Mouse (Mus musculus) gonadal fat pad, adult 2 months (tissue): ENCODE results near the gene Palm2. TPM values are rescaled to one million over a fixed set of nuclear protein-coding genes. Genes with fewer than 3 reads are reported as not detected.

ENCODE experiments used
- DNase-seq: peaks from one replicate; pipeline ENCODE4 v3.0.0-alpha.2; 2012; ENCODE audit warnings: low read depth
- polyA plus RNA-seq: library from polyadenylated mRNA; depleted of rRNA; stranded (reverse); fragments of >200 nt; gene quantifications from 2 replicates; pipeline ENCODE4 v1.2.3, GENCODE M21; 2012

Gene Palm2
- polyA plus RNA-seq, 1 experiment: 0.45 TPM

GRCm38 (mm10) chr4:57703574-57704470 lies 269.8 kb downstream of the Palm2 start:
- no peak for DNase-seq

DNA sequence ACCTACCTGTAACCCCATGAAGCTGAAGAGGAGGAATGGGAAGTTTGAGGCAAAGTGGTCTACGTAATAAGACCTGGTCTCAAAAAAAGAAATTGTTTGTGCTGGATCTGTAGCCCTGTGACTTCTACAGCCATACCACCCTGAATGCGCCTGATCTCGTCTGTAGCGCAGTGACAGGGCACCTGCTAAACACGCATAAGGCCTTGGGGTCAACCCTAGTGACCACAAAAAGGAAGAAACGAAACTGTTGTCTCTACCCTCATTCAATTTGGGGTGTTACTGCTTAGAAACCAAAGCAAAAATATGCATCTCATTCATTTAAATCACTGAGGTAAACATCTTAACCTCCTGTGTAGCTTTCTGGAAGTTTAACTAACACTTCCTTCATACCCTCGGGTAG lies 270.5 kb downstream of the Palm2 start:
- DNase-seq: no peak

- DNase-seq: no peak
These were observed 281.8 kb downstream of the Palm2 start for GRCm38 (mm10) chr4:57715849-57716248.

GRCm38 (mm10) chr4:57716735-57717134 lies 282.7 kb downstream of the Palm2 start:
- no peak for DNase-seq

GRCm38 (mm10) chr4:57717354-57717753 lies 283.3 kb downstream of the Palm2 start, which contains the start of gene Akap2:
Gene Akap2 (plus strand): TSS chr4:57717657.
- DNase-seq: no peak

DNA sequence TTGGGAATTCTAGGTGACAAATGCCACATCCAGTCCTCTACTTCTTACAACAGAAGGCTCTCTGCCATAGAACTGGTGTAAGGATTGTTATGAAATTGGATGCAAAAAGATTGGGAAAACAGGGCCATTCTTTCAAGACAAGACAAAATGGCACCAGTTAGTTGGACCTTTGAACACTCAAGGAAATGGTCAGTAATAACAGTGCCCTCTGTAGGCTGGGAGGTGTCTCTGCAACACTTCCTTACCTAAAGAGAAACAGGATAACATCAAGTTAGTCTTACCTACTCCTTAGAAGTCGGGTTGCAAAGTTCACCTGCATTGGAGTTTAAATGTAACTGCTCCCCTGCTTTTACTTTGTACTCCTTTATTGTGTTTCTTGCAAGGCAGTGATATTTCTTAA lies 285.3 kb downstream of the Palm2 start:
- no peak for DNase-seq

DNA sequence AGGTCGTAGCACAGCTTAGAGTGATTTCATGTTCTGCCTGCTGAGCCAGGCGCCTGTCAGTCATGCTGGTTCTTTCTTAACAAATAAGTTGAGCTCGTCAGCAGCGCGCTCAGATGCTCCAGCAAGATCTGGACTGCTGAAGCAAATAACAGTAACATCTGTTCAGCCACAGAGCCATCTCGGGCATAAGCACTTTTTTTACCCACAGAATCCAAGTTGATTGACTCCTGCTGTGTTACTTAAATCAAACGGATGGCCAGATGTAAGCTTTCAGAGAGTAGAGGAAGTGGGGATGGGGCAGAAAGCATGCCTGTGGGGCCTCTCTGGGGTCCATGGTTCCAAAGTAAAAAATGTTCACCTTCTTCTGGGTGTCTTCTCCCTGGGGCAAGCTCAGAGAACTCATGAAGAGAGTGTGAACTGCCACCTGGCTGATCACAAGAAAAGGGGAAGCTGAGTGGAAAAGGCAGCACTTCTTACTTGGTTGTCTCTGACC lies 286.9 kb downstream of the Palm2 start:
- DNase-seq: no peak

DNA sequence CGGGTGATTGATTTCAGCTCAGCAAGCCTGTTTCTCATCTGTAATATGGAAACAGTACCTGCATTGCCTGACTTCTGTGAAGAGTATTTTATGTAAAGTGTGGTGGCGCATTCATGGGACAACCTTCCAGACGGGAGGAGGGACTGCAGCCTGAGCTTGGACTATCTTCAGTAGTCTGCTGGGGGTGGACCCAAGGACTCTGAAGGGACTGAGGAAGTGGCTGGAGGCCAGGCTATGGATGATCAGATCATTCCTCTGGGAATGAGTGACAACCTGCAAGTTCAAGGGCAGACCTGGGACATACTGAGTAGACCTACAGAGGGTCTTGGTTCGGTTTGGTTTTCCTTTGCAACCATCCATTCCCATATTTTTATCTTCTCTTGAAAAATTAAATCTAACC lies 288.2 kb downstream of the Palm2 start:
- DNase-seq: no peak

DNA sequence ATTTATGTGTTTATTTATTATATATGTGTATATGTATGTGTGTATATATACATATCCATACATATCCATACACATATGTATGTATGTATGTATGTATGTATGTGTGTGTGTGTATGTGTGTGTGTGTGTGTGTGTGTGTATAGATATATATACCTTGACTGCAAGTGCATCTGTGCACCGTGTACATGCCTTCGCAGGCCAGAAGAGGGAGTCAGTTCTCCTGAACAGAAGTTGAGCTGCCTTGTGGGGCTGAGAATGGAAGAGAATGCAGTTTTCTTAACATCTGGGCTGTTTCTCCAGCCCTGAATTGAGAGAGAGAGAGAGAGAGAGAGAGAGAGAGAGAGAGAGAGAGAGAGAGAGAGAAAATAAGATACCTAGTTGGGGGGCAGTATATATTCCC lies 289.6 kb downstream of the Palm2 start:
- no peak for DNase-seq

GRCm38 (mm10) chr4:57725569-57725968 lies 291.5 kb downstream of the Palm2 start:
- DNase-seq: no peak

- DNase-seq: no peak
These were observed 294.6 kb downstream of the Palm2 start for GRCm38 (mm10) chr4:57728611-57729183.

DNA sequence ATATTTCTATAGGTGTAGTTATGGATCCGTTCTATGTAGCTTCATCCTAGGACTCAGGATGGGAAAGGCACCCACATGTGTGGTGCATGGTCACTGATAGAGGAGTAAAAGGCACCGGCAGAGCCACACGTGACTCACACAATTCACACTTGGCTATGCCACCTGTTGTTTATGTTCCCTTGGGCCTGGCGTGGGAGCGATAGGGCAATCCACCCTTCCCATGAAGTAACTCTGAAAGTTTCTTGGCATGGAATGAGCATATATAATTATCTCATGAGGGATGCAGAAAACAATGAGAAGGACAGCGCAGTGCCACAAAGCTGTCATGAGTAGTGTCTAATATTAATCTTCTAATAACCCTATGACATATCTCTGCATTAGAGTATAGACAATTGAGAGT lies 296.0 kb downstream of the Palm2 start:
- DNase-seq: peak; percentile 56

DNA sequence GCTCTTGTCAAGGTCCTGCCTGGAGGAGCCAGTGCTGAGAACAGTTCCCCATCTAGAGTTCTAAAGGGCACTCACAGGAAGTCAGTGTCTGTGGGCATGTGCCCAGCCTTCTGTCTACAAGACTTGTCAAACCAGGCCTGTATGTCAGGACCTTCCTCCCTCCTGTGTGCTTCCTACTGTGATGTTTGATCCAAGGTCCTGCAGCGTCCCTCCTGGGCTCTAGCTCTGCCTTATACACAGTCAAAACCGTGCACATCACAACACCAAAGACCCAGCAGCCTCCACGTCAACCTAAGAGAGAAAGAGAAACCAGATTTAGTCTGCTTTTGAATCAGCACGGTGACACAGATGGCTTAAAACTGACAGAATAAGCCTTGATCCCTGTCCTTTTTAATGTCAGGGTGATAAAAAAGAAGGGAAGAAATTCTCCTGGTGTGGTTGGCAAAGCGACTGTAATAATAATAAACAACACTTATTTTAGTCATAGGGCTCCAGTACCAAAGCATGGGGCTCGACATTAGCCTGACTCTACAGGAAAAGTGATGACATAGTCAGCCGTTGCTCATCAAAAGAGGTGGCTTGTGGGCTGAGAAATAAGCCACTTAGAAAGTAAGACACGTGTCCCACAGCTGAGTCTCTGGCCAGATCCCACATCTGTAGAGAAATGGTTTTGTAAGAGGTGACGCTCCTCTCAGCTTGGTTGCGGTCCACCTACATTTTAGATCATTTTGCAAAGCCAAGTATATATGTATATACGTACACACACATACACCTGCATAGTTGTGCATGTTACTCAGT lies 297.0 kb downstream of the Palm2 start:
- DNase-seq: no peak

DNA sequence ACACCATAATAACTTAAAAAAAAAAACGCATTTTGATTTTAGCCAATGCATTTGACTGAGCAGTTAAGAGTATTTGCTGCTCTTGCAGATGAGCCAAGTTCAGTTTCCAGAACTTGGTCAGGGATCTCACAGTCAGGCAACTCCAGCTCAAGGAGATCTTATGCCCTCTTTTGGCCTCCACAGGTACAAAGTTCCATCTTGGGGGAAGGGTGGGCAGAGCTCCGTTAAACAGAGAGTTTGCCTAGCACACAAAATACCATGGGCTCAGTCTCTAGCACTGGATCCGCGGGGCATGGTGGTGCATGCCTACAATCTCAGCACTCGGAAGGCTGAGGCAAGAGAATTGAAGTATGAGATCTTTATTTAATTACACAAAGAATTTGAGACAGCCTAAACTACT lies 298.3 kb downstream of the Palm2 start:
- DNase-seq: no peak

GRCm38 (mm10) chr4:57733445-57733844 lies 299.4 kb downstream of the Palm2 start:
- DNase-seq: no peak

DNA sequence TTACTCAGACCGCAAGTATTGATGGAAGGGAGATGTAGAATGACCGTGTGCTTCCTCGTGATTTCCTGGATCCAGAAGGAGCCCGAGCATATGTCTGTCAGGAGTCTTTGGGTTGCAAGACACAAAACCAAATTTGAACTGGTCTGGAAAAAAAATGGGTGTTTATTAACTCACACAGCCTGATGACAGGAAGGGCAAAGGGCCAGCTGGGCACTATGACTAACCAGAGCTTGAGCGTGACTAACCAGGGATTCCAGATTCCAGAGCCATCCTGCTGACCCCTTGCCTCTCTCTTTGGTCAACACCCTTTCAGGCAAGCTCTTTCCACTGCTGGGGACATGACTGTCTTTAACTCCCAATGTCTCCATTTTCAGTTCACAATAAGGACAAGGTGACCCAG lies 301.4 kb downstream of the Palm2 start:
- DNase-seq: no peak

DNA sequence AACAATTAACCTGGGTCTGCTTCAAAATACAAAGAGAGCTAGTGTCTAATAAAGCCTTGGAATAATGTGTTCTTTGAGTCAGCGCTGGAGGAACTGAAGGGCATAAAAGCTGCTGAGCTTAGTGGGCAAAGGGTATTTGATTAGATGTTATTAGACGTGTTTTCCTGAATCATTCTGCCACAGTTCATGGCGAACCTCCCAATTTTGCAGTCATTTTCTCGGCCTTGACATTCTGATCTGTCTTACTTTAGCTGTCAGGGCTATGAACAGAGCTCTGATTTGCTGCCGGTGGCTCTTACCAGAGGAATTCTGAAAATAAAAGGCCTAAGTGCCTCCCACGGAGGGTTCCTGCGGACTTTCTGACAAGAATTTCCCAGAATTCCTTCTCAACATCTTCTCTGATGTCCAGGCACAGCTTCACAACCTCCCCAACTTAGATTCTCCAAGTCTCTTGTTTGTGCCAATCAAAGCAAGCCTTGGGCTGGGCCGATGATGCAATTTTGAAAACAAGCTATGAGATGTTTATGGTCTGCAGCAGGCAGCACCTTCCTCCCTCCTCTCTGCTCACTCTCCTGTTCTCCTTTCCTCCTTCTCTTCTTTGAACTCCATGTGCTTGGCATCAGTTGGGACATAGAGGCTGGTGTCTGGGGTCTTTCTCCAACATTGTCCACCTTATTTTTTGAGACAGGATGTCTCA lies 305.0 kb downstream of the Palm2 start:
- peak; percentile 55 for DNase-seq

DNA sequence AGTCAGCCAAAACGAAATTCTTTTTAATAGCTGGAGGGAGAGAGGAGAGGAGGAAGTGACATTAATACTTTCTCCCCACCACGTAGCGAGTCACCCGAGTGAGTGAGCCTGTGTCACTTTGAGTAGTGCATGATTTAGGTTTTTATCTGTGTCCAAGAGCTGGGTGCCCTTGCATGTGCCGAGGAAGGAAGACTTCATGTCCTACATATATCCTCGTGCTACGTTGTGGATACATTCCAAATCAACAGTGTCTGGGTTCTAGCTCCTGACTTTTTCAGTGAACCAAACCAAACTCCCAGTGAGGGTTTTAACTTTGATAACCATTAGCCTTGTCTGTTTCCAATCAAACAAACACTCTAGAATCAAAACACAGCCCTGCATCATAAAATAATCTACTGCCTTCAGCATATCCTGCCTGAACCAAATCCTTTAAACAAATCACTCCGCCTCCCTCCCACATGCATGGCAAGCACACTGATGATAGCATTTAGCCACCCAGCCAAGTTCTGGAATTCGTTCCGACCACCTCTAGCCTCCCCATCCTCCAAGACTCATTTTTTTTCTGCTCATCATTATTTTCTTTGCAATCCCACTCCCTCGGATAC lies 309.4 kb downstream of the Palm2 start:
- no peak for DNase-seq

- no peak for DNase-seq
These were observed 316.6 kb downstream of the Palm2 start for GRCm38 (mm10) chr4:57750651-57751050.

GRCm38 (mm10) chr4:57751054-57751453 lies 317.0 kb downstream of the Palm2 start:
- DNase-seq: no peak

- no peak for DNase-seq
These were observed 317.5 kb downstream of the Palm2 start for GRCm38 (mm10) chr4:57751566-57751965.
